Mouse (Mus musculus): ENCODE results near the gene Ceacam16.

DNA sequence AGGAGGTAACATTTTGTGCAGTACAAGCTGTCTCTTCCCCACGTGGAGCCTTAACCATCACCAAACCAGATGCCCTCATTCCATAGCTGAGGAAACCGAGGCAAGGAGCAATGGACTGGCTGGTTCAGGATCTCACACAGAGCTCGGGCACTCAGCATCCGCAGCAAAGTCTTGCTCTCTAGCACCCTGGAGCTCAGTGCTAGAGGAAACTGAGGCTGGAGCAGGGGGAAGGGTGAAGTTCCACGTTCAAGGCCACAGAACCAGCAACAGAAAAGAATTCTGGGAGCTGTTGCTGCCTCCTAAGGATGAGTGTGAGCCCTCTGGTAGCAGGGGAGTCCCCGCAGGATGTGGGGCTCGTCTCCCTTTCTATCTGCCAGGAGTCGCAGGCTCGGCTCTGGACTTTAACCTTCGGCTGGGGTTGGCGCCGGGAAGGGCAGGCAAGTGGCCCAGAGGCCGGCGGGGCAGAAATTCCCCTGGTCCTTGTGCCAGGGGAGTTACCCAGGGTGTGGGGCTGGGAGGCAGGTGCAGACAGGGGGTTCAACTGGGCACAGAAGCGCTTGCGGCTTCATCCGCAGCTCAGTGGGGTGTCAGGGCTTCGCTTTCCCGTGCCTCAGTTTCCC is 18.1 kb downstream of the Ceacam16 start:
- TF ChIP-seq HCFC1 (IDR thresholded peaks at IDR 0.05; ENCODE audit: borderline replicate concordance, insufficient read depth, low read length) (no peak), ZNF384 (IDR thresholded peaks at IDR 0.05; ENCODE audit: low read depth, low read length) (no peak)

Data from ES-E14 (cell line).